ENCODE assay signal across 33 mouse cellular contexts in the genomic region with DNA sequence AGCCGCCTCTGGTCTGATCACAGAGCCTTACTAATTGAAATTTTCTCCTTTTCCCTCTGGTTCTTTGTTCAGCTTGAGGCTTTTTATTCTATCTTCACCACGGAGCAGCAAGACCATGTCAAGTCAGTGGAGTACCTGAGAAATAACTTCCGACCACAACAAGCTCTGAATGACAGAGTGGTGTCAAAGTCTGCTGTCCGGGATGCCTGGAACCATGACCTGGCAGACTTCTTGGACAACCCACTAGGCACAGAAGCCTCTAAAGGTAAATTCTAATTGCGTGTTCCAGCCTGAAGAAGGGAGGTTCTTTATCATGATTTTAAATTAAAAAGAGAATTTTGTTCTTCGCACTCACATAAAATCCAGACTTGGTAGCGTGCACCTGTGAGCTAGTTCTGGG.
"Had no signal": no experiment of that assay in that cellular context is flagged by ENCODE, and none has a peak within 500 bp of the region (broad histone marks: within the 10 kb centered on the region; RNA-seq: fewer than 3 reads in every experiment).

No protein-coding gene starts in this region.

- H3K9ac ChIP-seq: limb, embryonic 12.5 days; limb, embryonic 13.5 days; limb, embryonic 15.5 days; liver, embryonic 12.5 days; liver, embryonic 13.5 days; liver, embryonic 14.5 days; liver, embryonic 15.5 days; liver, postnatal 0 days; lung, embryonic 14.5 days; lung, embryonic 15.5 days; midbrain, embryonic 12.5 days; midbrain, embryonic 13.5 days; midbrain, embryonic 15.5 days; neural tube, embryonic 12.5 days; neural tube, embryonic 13.5 days had no signal

- DNase-seq: left cerebral cortex, postnatal 4 days; liver; liver, embryonic 13.5 days; liver, postnatal 0 days; lung, adult 18-20 months; lung, adult 2 months; lung, embryonic 14.5 days; lung, postnatal 10 days; lung, postnatal 14 days; lung, postnatal 36 days; lung, postnatal 4 days; midbrain, embryonic 14.5 days had no signal

- H3K4me3 ChIP-seq: limb, embryonic 10.5 days; limb, embryonic 12.5 days; limb, embryonic 13.5 days; limb, embryonic 15.5 days; liver, embryonic 12.5 days; liver, embryonic 13.5 days; liver, embryonic 15.5 days; lung, embryonic 15.5 days; megakaryocyte, embryonic 14.5 days; midbrain, embryonic 10.5 days; midbrain, embryonic 12.5 days; midbrain, embryonic 13.5 days; midbrain, embryonic 15.5 days; myocyte; neural tube, embryonic 12.5 days; neural tube, embryonic 13.5 days had no signal

- H3K27ac ChIP-seq: limb, embryonic 10.5 days; limb, embryonic 12.5 days; limb, embryonic 13.5 days; limb, embryonic 15.5 days; liver, embryonic 12.5 days; liver, embryonic 13.5 days; liver, embryonic 14.5 days; liver, embryonic 15.5 days; lung, embryonic 15.5 days; macrophage; midbrain, embryonic 10.5 days; midbrain, embryonic 12.5 days; midbrain, embryonic 13.5 days; midbrain, embryonic 15.5 days; neural tube, embryonic 12.5 days; neural tube, embryonic 13.5 days had no signal

- H3K9me3 ChIP-seq: limb, embryonic 10.5 days; limb, embryonic 12.5 days; limb, embryonic 13.5 days; limb, embryonic 15.5 days; liver, embryonic 12.5 days; liver, embryonic 13.5 days; liver, embryonic 15.5 days; lung, embryonic 15.5 days; midbrain, embryonic 10.5 days; midbrain, embryonic 12.5 days; midbrain, embryonic 13.5 days; midbrain, embryonic 15.5 days; neural tube, embryonic 12.5 days; neural tube, embryonic 13.5 days had no signal

- ATAC-seq: liver, embryonic 12.5 days; liver, postnatal 0 days; lung, postnatal 0 days; midbrain, embryonic 13.5 days; midbrain, embryonic 15.5 days; midbrain, embryonic 16.5 days had no signal

- H3K27me3 ChIP-seq: limb, embryonic 12.5 days; limb, embryonic 13.5 days; limb, embryonic 15.5 days; liver, embryonic 12.5 days; liver, embryonic 13.5 days; liver, embryonic 15.5 days; lung, embryonic 15.5 days; megakaryocyte, embryonic 14.5 days; midbrain, embryonic 12.5 days; midbrain, embryonic 13.5 days; midbrain, embryonic 15.5 days; neural tube, embryonic 12.5 days; neural tube, embryonic 13.5 days had no signal

- H3K36me3 ChIP-seq: limb, embryonic 15.5 days; liver, embryonic 12.5 days; liver, embryonic 13.5 days; liver, embryonic 15.5 days; lung, embryonic 15.5 days; midbrain, embryonic 10.5 days; midbrain, embryonic 12.5 days; midbrain, embryonic 13.5 days; midbrain, embryonic 15.5 days had no signal

- H3K4me2 ChIP-seq: limb, embryonic 12.5 days; limb, embryonic 13.5 days; limb, embryonic 15.5 days; liver, embryonic 11.5 days; liver, embryonic 12.5 days; liver, embryonic 13.5 days; liver, embryonic 15.5 days; lung, embryonic 14.5 days; lung, embryonic 15.5 days; midbrain, embryonic 11.5 days; midbrain, embryonic 12.5 days; midbrain, embryonic 13.5 days; midbrain, embryonic 15.5 days; neural tube, embryonic 12.5 days; neural tube, embryonic 13.5 days had no signal

- H3K4me1 ChIP-seq: limb, embryonic 13.5 days; limb, embryonic 15.5 days; liver, embryonic 12.5 days; liver, embryonic 13.5 days; liver, embryonic 15.5 days; lung, embryonic 15.5 days; midbrain, embryonic 10.5 days; midbrain, embryonic 12.5 days; midbrain, embryonic 13.5 days; midbrain, embryonic 15.5 days; neural tube, embryonic 12.5 days; neural tube, embryonic 13.5 days had no signal
